Mouse (Mus musculus): ENCODE measurements around the gene Haus5. TPM values are rescaled to one million over a fixed set of nuclear protein-coding genes. Genes with fewer than 3 reads are reported as not detected.

The Haus5 gene
- polyA plus RNA-seq, 1 experiment from 2014 or later = 20.0 TPM

- H3K9ac ChIP-seq = no peak overlapping the region
Observed at GRCm38 (mm10) chr7:30613529-30614112, 51.2 kb downstream of the Haus5 start.

GRCm38 (mm10) chr7:30612654-30613402, 52.0 kb downstream of the Haus5 start, which contains the start of gene Upk1a:
TSS of gene Upk1a (minus strand) at chr7:30612847.
- Histone ChIP-seq H3K4me3 (replicated peaks; ENCODE audit: low read length) (no peak within 1 kb of the TSS), H3K4me2 (replicated peaks) (no peak within 1 kb of the TSS), H3K36me3 (replicated peaks; ENCODE audit: control insufficient read depth, insufficient read depth) (peaks cover 23% of the 10 kb centered on the region), H3K9ac (no peak within 1 kb of the TSS), H3K9me3 (ENCODE audit: control insufficient read depth, low read length) (no peaks in the 10 kb centered on the region), H3K27me3 (ENCODE audit: control insufficient read depth, insufficient read depth, low read length) (no peaks in the 10 kb centered on the region), H3K4me1 (replicated peaks; ENCODE audit: control insufficient read depth, insufficient read depth, low read length) (no peaks in the 10 kb centered on the region), H3K27ac (no peak within 1 kb of the TSS)
- no peak for DNase-seq (ENCODE audit: low spot score)
- no peak for ATAC-seq (ENCODE audit: low FRiP score)
- 83% methylated on average over 8 of the region's 8 CpGs for WGBS

More at GRCm38 (mm10) chr7:30613529-30614112, 51.2 kb downstream of the Haus5 start:
- ATAC-seq (ENCODE audit: low FRiP score) = 0 out of 2 replicates have a peak, but pooled peaks have one; percentile 34
- WGBS = 23% methylated on average over 14 of the region's 14 CpGs
- Histone ChIP-seq H3K4me3 (replicated peaks; ENCODE audit: low read length) (no peak overlapping the region), H3K4me2 (replicated peaks) (no peak overlapping the region), H3K4me1 (replicated peaks; ENCODE audit: control insufficient read depth, insufficient read depth, low read length) (no peaks in the 10 kb centered on the region), H3K9me3 (ENCODE audit: control insufficient read depth, low read length) (no peaks in the 10 kb centered on the region), H3K36me3 (replicated peaks; ENCODE audit: control insufficient read depth, insufficient read depth) (peaks cover 31% of the 10 kb centered on the region), H3K27ac (no peak overlapping the region), H3K27me3 (ENCODE audit: control insufficient read depth, insufficient read depth, low read length) (no peaks in the 10 kb centered on the region)
- peak; percentile 57 for DNase-seq (ENCODE audit: low spot score)

GRCm38 (mm10) chr7:30610043-30610442, 54.8 kb downstream of the Haus5 start:
- Histone ChIP-seq H3K27ac (no peak overlapping the region), H3K4me1 (replicated peaks; ENCODE audit: control insufficient read depth, insufficient read depth, low read length) (no peaks in the 10 kb centered on the region), H3K4me2 (replicated peaks) (no peak overlapping the region), H3K36me3 (replicated peaks; ENCODE audit: control insufficient read depth, insufficient read depth) (no peaks in the 10 kb centered on the region), H3K4me3 (replicated peaks; ENCODE audit: low read length) (no peak overlapping the region), H3K9ac (no peak overlapping the region), H3K27me3 (ENCODE audit: control insufficient read depth, insufficient read depth, low read length) (no peaks in the 10 kb centered on the region), H3K9me3 (ENCODE audit: control insufficient read depth, low read length) (no peaks in the 10 kb centered on the region)
- ATAC-seq (ENCODE audit: low FRiP score) (no peak), DNase-seq (ENCODE audit: low spot score) (no peak)
- 60% methylated on average over 7 of the region's 7 CpGs for WGBS

GRCm38 (mm10) chr7:30608476-30608875, 56.3 kb downstream of the Haus5 start:
- Histone ChIP-seq H3K9ac (no peak overlapping the region), H3K4me3 (replicated peaks; ENCODE audit: low read length) (no peak overlapping the region)
- 52% methylated on average over 16 of the region's 16 CpGs for WGBS

GRCm38 (mm10) chr7:30607706-30608309, 57.0 kb downstream of the Haus5 start:
- DNase-seq (ENCODE audit: low spot score) (no peak), ATAC-seq (ENCODE audit: low FRiP score) (no peak)
- Histone ChIP-seq H3K36me3 (replicated peaks; ENCODE audit: control insufficient read depth, insufficient read depth) (no peaks in the 10 kb centered on the region), H3K4me3 (replicated peaks; ENCODE audit: low read length) (no peak overlapping the region), H3K4me1 (replicated peaks; ENCODE audit: control insufficient read depth, insufficient read depth, low read length) (no peaks in the 10 kb centered on the region), H3K9ac (no peak overlapping the region), H3K4me2 (replicated peaks) (no peak overlapping the region), H3K27me3 (ENCODE audit: control insufficient read depth, insufficient read depth, low read length) (no peaks in the 10 kb centered on the region), H3K27ac (no peak overlapping the region), H3K9me3 (ENCODE audit: control insufficient read depth, low read length) (no peaks in the 10 kb centered on the region)
- 36% methylated on average over 8 of the region's 8 CpGs for WGBS

More at GRCm38 (mm10) chr7:30608476-30608875, 56.3 kb downstream of the Haus5 start:
- ATAC-seq (ENCODE audit: low FRiP score) (no peak), DNase-seq (ENCODE audit: low spot score) (no peak)
- Histone ChIP-seq H3K4me1 (replicated peaks; ENCODE audit: control insufficient read depth, insufficient read depth, low read length) (no peaks in the 10 kb centered on the region), H3K9me3 (ENCODE audit: control insufficient read depth, low read length) (no peaks in the 10 kb centered on the region), H3K36me3 (replicated peaks; ENCODE audit: control insufficient read depth, insufficient read depth) (no peaks in the 10 kb centered on the region), H3K4me2 (replicated peaks) (no peak overlapping the region), H3K27me3 (ENCODE audit: control insufficient read depth, insufficient read depth, low read length) (no peaks in the 10 kb centered on the region), H3K27ac (no peak overlapping the region)

- H3K36me3 ChIP-seq (replicated peaks; ENCODE audit: control insufficient read depth, insufficient read depth) = no peaks in the 10 kb centered on the region
- H3K9ac ChIP-seq = no peak overlapping the region
- no peak overlapping the region for H3K4me3 ChIP-seq (replicated peaks; ENCODE audit: low read length)
- no peak for DNase-seq (ENCODE audit: low spot score)
- no peaks in the 10 kb centered on the region for H3K27me3 ChIP-seq (ENCODE audit: control insufficient read depth, insufficient read depth, low read length)
- H3K27ac ChIP-seq = no peak overlapping the region
- WGBS = 91% methylated on average over 8 of the region's 8 CpGs
- H3K4me1 ChIP-seq (replicated peaks; ENCODE audit: control insufficient read depth, insufficient read depth, low read length) = peaks cover 4% of the 10 kb centered on the region; the same call in 1 of the 2 replicates
- no peak for ATAC-seq (ENCODE audit: low FRiP score)
- no peaks in the 10 kb centered on the region for H3K9me3 ChIP-seq (ENCODE audit: control insufficient read depth, low read length)
- H3K4me2 ChIP-seq (replicated peaks) = no peak overlapping the region
Observed at GRCm38 (mm10) chr7:30604944-30605343, 59.9 kb downstream of the Haus5 start.

- no peak overlapping the region for H3K9ac ChIP-seq
- no peak for DNase-seq (ENCODE audit: low spot score)
- H3K27ac ChIP-seq = no peak overlapping the region
- ATAC-seq (ENCODE audit: low FRiP score) = no peak
- H3K36me3 ChIP-seq (replicated peaks; ENCODE audit: control insufficient read depth, insufficient read depth) = no peaks in the 10 kb centered on the region
- no peaks in the 10 kb centered on the region for H3K27me3 ChIP-seq (ENCODE audit: control insufficient read depth, insufficient read depth, low read length)
- no peaks in the 10 kb centered on the region for H3K9me3 ChIP-seq (ENCODE audit: control insufficient read depth, low read length)
- H3K4me1 ChIP-seq (replicated peaks; ENCODE audit: control insufficient read depth, insufficient read depth, low read length) = peaks cover 8% of the 10 kb centered on the region; the same call in 1 of the 2 replicates
- H3K4me2 ChIP-seq (replicated peaks) = no peak overlapping the region
- WGBS = 69% methylated on average over 8 of the region's 8 CpGs
- no peak overlapping the region for H3K4me3 ChIP-seq (replicated peaks; ENCODE audit: low read length)
Observed at GRCm38 (mm10) chr7:30604424-30604823, 60.4 kb downstream of the Haus5 start.

Other genes starting within 250 kb of the Haus5 start
- 1.1 TPM in 1 of 2 replicates, not detected in the other for gene Hcst, start 245.1 kb downstream of the Haus5 start, polyA plus RNA-seq (2014; fragmentation: Nextera tagmentation; extraction: Ambion mirVana)
- gene Nfkbid, start 243.3 kb downstream of the Haus5 start, polyA plus RNA-seq (2014; fragmentation: Nextera tagmentation; extraction: Ambion mirVana) = 1.8 and 2.9 TPM in 2 replicates
- 690 and 752 TPM in 2 replicates for gene Aplp1, start 219.5 kb downstream of the Haus5 start, polyA plus RNA-seq (2014; fragmentation: Nextera tagmentation; extraction: Ambion mirVana)
- gene Kirrel2, start 207.3 kb downstream of the Haus5 start, polyA plus RNA-seq (2014; fragmentation: Nextera tagmentation; extraction: Ambion mirVana) = 1.8 and 2.4 TPM in 2 replicates
- gene Nphs1, start 206.7 kb downstream of the Haus5 start, polyA plus RNA-seq (2014; fragmentation: Nextera tagmentation; extraction: Ambion mirVana) = 0.54 and 0.83 TPM in 2 replicates
- 0.48 TPM in 1 of 2 replicates, not detected in the other for gene Prodh2, start 171.4 kb downstream of the Haus5 start, polyA plus RNA-seq (2014; fragmentation: Nextera tagmentation; extraction: Ambion mirVana)
- 112 TPM in 2 replicates for gene Arhgap33, start 129.9 kb downstream of the Haus5 start, polyA plus RNA-seq (2014; fragmentation: Nextera tagmentation; extraction: Ambion mirVana)
- 9.3 and 12.6 TPM in 2 replicates for gene Hspb6, start 112.8 kb downstream of the Haus5 start, polyA plus RNA-seq (2014; fragmentation: Nextera tagmentation; extraction: Ambion mirVana)
- 10.4 and 11.0 TPM in 2 replicates for gene Proser3, start 112.7 kb downstream of the Haus5 start, polyA plus RNA-seq (2014; fragmentation: Nextera tagmentation; extraction: Ambion mirVana)
- gene Lin37, start 105.2 kb downstream of the Haus5 start, polyA plus RNA-seq (2014; fragmentation: Nextera tagmentation; extraction: Ambion mirVana) = 49.2 and 49.4 TPM in 2 replicates
- gene U2af1l4, start 101.7 kb downstream of the Haus5 start, polyA plus RNA-seq (2014; fragmentation: Nextera tagmentation; extraction: Ambion mirVana) = 88.7 and 105 TPM in 2 replicates
- gene Gm49396, start 101.7 kb downstream of the Haus5 start, polyA plus RNA-seq (2014; fragmentation: Nextera tagmentation; extraction: Ambion mirVana) = 6.5 and 9.2 TPM in 2 replicates
- 109 and 118 TPM in 2 replicates for gene Psenen, start 101.4 kb downstream of the Haus5 start, polyA plus RNA-seq (2014; fragmentation: Nextera tagmentation; extraction: Ambion mirVana)
- gene Igflr1, start 99.6 kb downstream of the Haus5 start, polyA plus RNA-seq (2014; fragmentation: Nextera tagmentation; extraction: Ambion mirVana) = 2.2 and 3.1 TPM in 2 replicates
- 11.4 and 12.9 TPM in 2 replicates for gene Kmt2b, start 76.3 kb downstream of the Haus5 start, polyA plus RNA-seq (2014; fragmentation: Nextera tagmentation; extraction: Ambion mirVana)
- 0.35 and 0.42 TPM in 2 replicates for gene Zbtb32, start 66.1 kb downstream of the Haus5 start, polyA plus RNA-seq (2014; fragmentation: Nextera tagmentation; extraction: Ambion mirVana)
- 0.43 and 0.76 TPM in 2 replicates for gene Upk1a, start 52.1 kb downstream of the Haus5 start, polyA plus RNA-seq (2014; fragmentation: Nextera tagmentation; extraction: Ambion mirVana)
- gene Cox6b1, start 38.8 kb downstream of the Haus5 start, polyA plus RNA-seq (2014; fragmentation: Nextera tagmentation; extraction: Ambion mirVana) = 1,184 and 1,299 TPM in 2 replicates
- 0.19 TPM in 1 of 2 replicates, not detected in the other for gene Etv2, start 29.1 kb downstream of the Haus5 start, polyA plus RNA-seq (2014; fragmentation: Nextera tagmentation; extraction: Ambion mirVana)
- gene Rbm42, start 14.7 kb downstream of the Haus5 start, polyA plus RNA-seq (2014; fragmentation: Nextera tagmentation; extraction: Ambion mirVana) = 115 and 118 TPM in 2 replicates
- gene Pmis2, start 6.6 kb upstream of the Haus5 start, polyA plus RNA-seq (2014; fragmentation: Nextera tagmentation; extraction: Ambion mirVana) = not detected in 2 replicates
- gene 2200002J24Rik, start 33.9 kb upstream of the Haus5 start, polyA plus RNA-seq (2014; fragmentation: Nextera tagmentation; extraction: Ambion mirVana) = not detected in 2 replicates
- gene Atp4a, start 47.2 kb upstream of the Haus5 start, polyA plus RNA-seq (2014; fragmentation: Nextera tagmentation; extraction: Ambion mirVana) = 2.0 and 2.1 TPM in 2 replicates
- gene Tmem147, start 64.5 kb upstream of the Haus5 start, polyA plus RNA-seq (2014; fragmentation: Nextera tagmentation; extraction: Ambion mirVana) = 281 and 319 TPM in 2 replicates
- gene Gapdhs, start 78.7 kb upstream of the Haus5 start, polyA plus RNA-seq (2014; fragmentation: Nextera tagmentation; extraction: Ambion mirVana) = 0.14 and 1.3 TPM in 2 replicates
- 0.65 and 2.1 TPM in 2 replicates for gene Sbsn, start 86.5 kb upstream of the Haus5 start, polyA plus RNA-seq (2014; fragmentation: Nextera tagmentation; extraction: Ambion mirVana)
- 2.2 and 2.4 TPM in 2 replicates for gene Dmkn, start 98.8 kb upstream of the Haus5 start, polyA plus RNA-seq (2014; fragmentation: Nextera tagmentation; extraction: Ambion mirVana)
- gene Krtdap, start 122.9 kb upstream of the Haus5 start, polyA plus RNA-seq (2014; fragmentation: Nextera tagmentation; extraction: Ambion mirVana) = not detected in 2 replicates
- gene Ffar2, start 158.8 kb upstream of the Haus5 start, polyA plus RNA-seq (2014; fragmentation: Nextera tagmentation; extraction: Ambion mirVana) = 0.22 TPM in 1 of 2 replicates, not detected in the other
- gene Ffar3, start 191.2 kb upstream of the Haus5 start, polyA plus RNA-seq (2014; fragmentation: Nextera tagmentation; extraction: Ambion mirVana) = not detected in 2 replicates
- not detected in 2 replicates for gene Ffar1, start 196.6 kb upstream of the Haus5 start, polyA plus RNA-seq (2014; fragmentation: Nextera tagmentation; extraction: Ambion mirVana)
- gene Cd22, start 215.3 kb upstream of the Haus5 start, polyA plus RNA-seq (2014; fragmentation: Nextera tagmentation; extraction: Ambion mirVana) = 0.17 TPM in 1 of 2 replicates, not detected in the other
- 3.4 and 4.3 TPM in 2 replicates for gene Mag, start 249.9 kb upstream of the Haus5 start, polyA plus RNA-seq (2014; fragmentation: Nextera tagmentation; extraction: Ambion mirVana)

Measured in hindbrain, embryonic 14.5 days (tissue).